Mouse (Mus musculus) cortical plate, adult 2 months (tissue): ENCODE measurements around the gene Olfr553.

ENCODE experiments used
- CTCF ChIP-seq: fragments of 200-500 bp; IDR thresholded peaks from 2 replicates; pipeline ENCODE4 v1.5.1; 2011; ENCODE audit warnings: mild to moderate bottlenecking, control low read depth, low read length; ENCODE audit not compliant: insufficient read depth; ENCODE audit errors: extremely low read depth
- POLR2A ChIP-seq: fragments of 200-500 bp; IDR thresholded peaks from 2 replicates; pipeline ENCODE4 v1.6.1; 2011; ENCODE audit warnings: mild to moderate bottlenecking, low read length, control low read depth; ENCODE audit not compliant: insufficient read depth; ENCODE audit errors: extremely low read depth

DNA sequence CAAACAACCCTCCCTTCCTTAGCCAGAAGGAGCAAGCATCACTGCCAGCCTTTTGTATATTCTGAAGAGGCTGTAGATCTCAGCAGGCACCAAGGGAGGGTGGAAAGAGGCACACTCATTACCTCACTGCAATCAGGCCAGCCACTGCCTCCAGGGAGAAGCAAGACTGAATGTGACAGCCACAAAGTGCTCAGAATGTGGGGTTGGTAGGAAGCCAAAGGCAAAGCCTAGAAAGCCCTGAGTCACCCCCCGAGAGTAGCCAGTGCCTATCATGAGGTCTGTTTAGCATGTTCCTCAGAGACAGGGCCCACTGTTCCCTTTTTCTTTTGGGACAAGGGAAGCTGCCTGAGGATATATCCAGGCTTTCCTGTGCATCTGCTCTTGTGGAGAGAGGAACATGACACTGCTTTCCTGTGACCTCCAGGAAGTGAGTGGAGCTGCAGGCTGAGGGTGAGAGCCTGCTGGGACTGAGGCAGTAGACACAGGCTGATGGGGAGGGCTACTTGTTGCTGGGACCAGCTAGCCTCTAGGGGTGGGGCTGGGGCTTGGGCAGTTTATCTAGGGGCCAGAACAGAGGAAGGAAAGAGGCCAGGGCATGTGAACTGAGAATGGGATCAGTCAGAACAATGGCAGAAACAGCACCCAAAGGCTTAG is 20.5 kb downstream of the Olfr553 start, which contains the start of gene Olfr552:
- TF ChIP-seq POLR2A (no peak), CTCF (no peak)
